Mouse (Mus musculus) heart, postnatal 0 days (tissue): ENCODE measurements around the gene Gm5269.

Experiments used
- CTCF ChIP-seq: IDR thresholded peaks from 2 replicates; pipeline ENCODE4 v1.5.1; 2016; ENCODE audit warnings: antibody characterized with exemption, control low read depth, low read depth
- EP300 ChIP-seq: IDR thresholded peaks from 2 replicates; pipeline ENCODE4 v1.6.1; 2016; ENCODE audit warnings: antibody characterized with exemption, low read depth

DNA sequence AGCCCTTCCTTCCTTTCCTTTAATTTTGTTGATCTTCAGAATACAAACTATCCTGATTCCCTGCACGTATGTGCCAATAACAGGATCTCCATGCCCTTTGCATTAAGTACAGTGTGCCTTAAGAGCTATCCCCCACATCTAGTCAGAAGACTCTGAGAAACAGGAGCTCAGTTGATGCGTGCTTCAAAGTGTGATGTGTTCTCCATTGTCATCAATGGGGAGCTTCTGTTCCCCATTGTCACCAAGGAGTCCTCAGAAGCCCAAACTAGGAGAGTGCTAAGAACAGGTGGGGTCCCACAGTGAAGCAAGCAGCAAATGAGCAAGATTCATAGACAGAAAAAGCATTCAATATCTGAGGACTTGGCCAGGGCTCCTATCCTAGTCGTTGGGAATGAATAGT, 36.8 kb upstream of the Gm5269 start:
- no peak for TF ChIP-seq CTCF
- no peak for TF ChIP-seq EP300
